Mouse (Mus musculus): ENCODE data around the gene Pradc1. TPM values are rescaled to one million over a fixed set of nuclear protein-coding genes. Genes with fewer than 3 reads are reported as not detected.

The Pradc1 gene
- polyA plus RNA-seq, 1 experiment from 2014 or later, result 28.1 TPM

DNA sequence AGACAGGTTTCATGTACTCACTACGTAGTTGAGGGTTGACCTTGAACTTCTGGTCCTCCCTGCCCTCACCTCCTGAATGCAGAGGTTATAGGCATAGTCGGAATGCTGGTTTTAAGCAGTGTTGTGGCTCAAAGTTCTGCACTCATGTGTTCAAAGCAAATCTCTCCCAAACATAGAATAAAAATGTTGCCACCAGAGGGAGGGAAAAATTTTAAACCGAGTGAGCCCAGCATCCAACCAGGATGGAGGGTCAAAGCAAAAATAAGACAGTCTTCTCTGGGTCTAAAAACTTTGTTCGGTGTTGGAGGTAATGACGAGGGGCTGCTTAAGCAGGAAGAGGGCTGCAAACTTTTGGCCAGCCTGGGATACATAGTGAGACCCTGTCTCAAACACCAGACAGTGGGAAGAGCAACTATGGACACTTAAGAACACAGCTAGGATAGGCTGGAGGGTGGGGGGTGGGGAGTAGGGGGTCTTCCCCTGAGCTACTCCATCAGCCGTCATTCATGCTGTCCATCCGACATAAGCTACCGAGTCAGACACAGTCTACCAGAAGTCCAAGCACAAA is 20.4 kb downstream of the Pradc1 start:
- Histone ChIP-seq H3K9ac (ENCODE audit: low read depth, low read length) (peak overlapping the region; percentile 77), H3K27me3 (ENCODE audit: control insufficient read depth, insufficient read depth, low read length) (no peaks in the 10 kb centered on the region), H3K4me2 (replicated peaks; ENCODE audit: low read depth, low read length) (peak overlapping the region; percentile 77), H3K9me3 (ENCODE audit: control insufficient read depth, low read length) (no peaks in the 10 kb centered on the region), H3K36me3 (ENCODE audit: control insufficient read depth, insufficient read depth, low read length) (no peaks in the 10 kb centered on the region), H3K4me1 (replicated peaks; ENCODE audit: control insufficient read depth, insufficient read depth, low read length) (no peaks in the 10 kb centered on the region), H3K4me3 (ENCODE audit: low read depth, low read length) (peak overlapping the region; percentile 78), H3K27ac (ENCODE audit: low read depth, low read length) (no peak overlapping the region)
- WGBS, result 46% methylated on average over 8 of the region's 8 CpGs
- ATAC-seq (ENCODE audit: low FRiP score) (peak; percentile 82), DNase-seq (ENCODE audit: low spot score) (no peak)

DNA sequence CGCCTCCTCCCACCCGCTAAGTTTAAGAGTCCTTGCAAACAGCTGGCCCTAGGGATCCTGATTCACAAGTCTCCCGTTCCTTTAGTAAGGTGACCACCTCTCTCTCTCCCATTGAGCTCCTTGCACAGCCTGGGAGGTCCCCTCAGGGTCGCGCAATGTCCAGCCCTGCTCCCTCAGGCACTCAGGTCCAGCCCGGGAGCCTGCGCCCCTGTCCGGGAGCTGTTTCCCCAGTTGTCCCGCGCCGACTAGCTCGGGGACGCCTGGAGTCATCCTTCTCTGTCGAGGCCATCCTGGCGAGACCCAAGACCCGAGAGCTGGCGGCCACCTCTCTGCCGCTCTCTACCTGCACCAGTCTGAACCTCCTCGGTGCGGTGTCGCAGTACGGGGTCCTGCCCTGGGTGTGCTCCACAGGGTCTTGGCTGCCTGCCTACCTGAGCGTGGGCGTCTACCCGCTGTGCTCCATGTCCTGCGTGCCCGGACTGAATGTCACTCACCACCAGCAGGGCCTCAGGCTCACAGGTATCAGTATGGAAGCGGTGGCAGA is 27.9 kb downstream of the Pradc1 start, which contains the start of gene Noto:
Noto (plus strand) TSS at position 51 of the 544 bp plus-strand sequence.
- ATAC-seq (ENCODE audit: low FRiP score), result no peak
- no peak within 1 kb of the TSS for H3K4me3 ChIP-seq (ENCODE audit: low read depth, low read length)
- H3K9ac ChIP-seq (ENCODE audit: low read depth, low read length), result no peak within 1 kb of the TSS
- no peaks in the 10 kb centered on the region for H3K4me1 ChIP-seq (replicated peaks; ENCODE audit: control insufficient read depth, insufficient read depth, low read length)
- WGBS, result 15% methylated on average over 28 of the region's 28 CpGs
- no peak within 1 kb of the TSS for H3K4me2 ChIP-seq (replicated peaks; ENCODE audit: low read depth, low read length)
- H3K36me3 ChIP-seq (ENCODE audit: control insufficient read depth, insufficient read depth, low read length), result no peaks in the 10 kb centered on the region
- H3K27ac ChIP-seq (ENCODE audit: low read depth, low read length), result no peak within 1 kb of the TSS
- H3K27me3 ChIP-seq (ENCODE audit: control insufficient read depth, insufficient read depth, low read length), result peaks cover 6% of the 10 kb centered on the region
- no peak for DNase-seq (ENCODE audit: low spot score)
- no peaks in the 10 kb centered on the region for H3K9me3 ChIP-seq (ENCODE audit: control insufficient read depth, low read length)

- H3K4me3 ChIP-seq (ENCODE audit: low read depth, low read length), result no peak overlapping the region
- no peaks in the 10 kb centered on the region for H3K9me3 ChIP-seq (ENCODE audit: control insufficient read depth, low read length)
- no peak overlapping the region for H3K9ac ChIP-seq (ENCODE audit: low read depth, low read length)
- ATAC-seq (ENCODE audit: low FRiP score) (no peak), DNase-seq (ENCODE audit: low spot score) (no peak)
- no peak overlapping the region for H3K4me2 ChIP-seq (replicated peaks; ENCODE audit: low read depth, low read length)
- WGBS, result 84% methylated on average over 2 of the region's 2 CpGs
- peaks cover 5% of the 10 kb centered on the region for H3K27me3 ChIP-seq (ENCODE audit: control insufficient read depth, insufficient read depth, low read length)
- H3K4me1 ChIP-seq (replicated peaks; ENCODE audit: control insufficient read depth, insufficient read depth, low read length), result no peaks in the 10 kb centered on the region
- H3K36me3 ChIP-seq (ENCODE audit: control insufficient read depth, insufficient read depth, low read length), result no peaks in the 10 kb centered on the region
- no peak overlapping the region for H3K27ac ChIP-seq (ENCODE audit: low read depth, low read length)
These were observed 32.6 kb downstream of the Pradc1 start for GRCm38 (mm10) chr6:85419150-85419549.

GRCm38 (mm10) chr6:85415829-85416228 is 35.9 kb downstream of the Pradc1 start:
- DNase-seq (ENCODE audit: low spot score) (no peak), ATAC-seq (ENCODE audit: low FRiP score) (no peak)
- Histone ChIP-seq H3K4me1 (replicated peaks; ENCODE audit: control insufficient read depth, insufficient read depth, low read length) (no peaks in the 10 kb centered on the region), H3K4me2 (replicated peaks; ENCODE audit: low read depth, low read length) (no peak overlapping the region), H3K27me3 (ENCODE audit: control insufficient read depth, insufficient read depth, low read length) (no peaks in the 10 kb centered on the region), H3K4me3 (ENCODE audit: low read depth, low read length) (no peak overlapping the region), H3K9ac (ENCODE audit: low read depth, low read length) (no peak overlapping the region), H3K9me3 (ENCODE audit: control insufficient read depth, low read length) (no peaks in the 10 kb centered on the region), H3K36me3 (ENCODE audit: control insufficient read depth, insufficient read depth, low read length) (no peaks in the 10 kb centered on the region), H3K27ac (ENCODE audit: low read depth, low read length) (no peak overlapping the region)
- 56% methylated on average over 3 of the region's 3 CpGs for WGBS

GRCm38 (mm10) chr6:85410771-85411273 is 40.9 kb downstream of the Pradc1 start:
- Histone ChIP-seq H3K36me3 (ENCODE audit: control insufficient read depth, insufficient read depth, low read length) (no peaks in the 10 kb centered on the region), H3K27me3 (ENCODE audit: control insufficient read depth, insufficient read depth, low read length) (peaks cover 32% of the 10 kb centered on the region), H3K4me3 (ENCODE audit: low read depth, low read length) (no peak overlapping the region), H3K4me2 (replicated peaks; ENCODE audit: low read depth, low read length) (no peak overlapping the region), H3K9ac (ENCODE audit: low read depth, low read length) (no peak overlapping the region), H3K9me3 (ENCODE audit: control insufficient read depth, low read length) (no peaks in the 10 kb centered on the region), H3K4me1 (replicated peaks; ENCODE audit: control insufficient read depth, insufficient read depth, low read length) (no peaks in the 10 kb centered on the region), H3K27ac (ENCODE audit: low read depth, low read length) (no peak overlapping the region)
- peak; percentile 89 for DNase-seq (ENCODE audit: low spot score)
- peak; percentile 61 for ATAC-seq (ENCODE audit: low FRiP score)
- WGBS, result 10% methylated on average over 13 of the region's 13 CpGs

DNA sequence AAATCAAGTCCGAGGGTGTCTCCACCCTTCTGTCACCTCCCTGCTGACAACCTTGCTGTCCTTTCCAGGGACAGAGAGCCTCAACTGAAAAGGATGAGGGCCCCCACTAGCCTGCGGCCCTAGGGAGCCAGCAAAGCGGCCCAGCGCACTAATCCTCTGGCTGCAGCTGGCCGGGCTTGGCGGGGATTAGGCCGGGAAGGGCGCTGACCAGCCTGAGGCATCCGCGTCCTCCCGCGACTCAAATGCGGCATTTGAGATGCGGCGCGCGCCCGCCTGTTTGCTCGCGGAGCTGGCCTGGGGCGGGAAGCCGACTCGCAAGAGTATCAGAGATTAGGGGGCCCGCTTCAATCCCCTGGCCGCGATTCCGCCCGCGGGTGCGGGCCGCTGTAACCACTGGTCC is 42.8 kb downstream of the Pradc1 start:
- Histone ChIP-seq H3K27ac (ENCODE audit: low read depth, low read length) (no peak overlapping the region), H3K4me3 (ENCODE audit: low read depth, low read length) (peak overlapping the region; percentile 23), H3K9ac (ENCODE audit: low read depth, low read length) (peak overlapping the region; percentile 40; the same call in 1 of the 2 replicates), H3K27me3 (ENCODE audit: control insufficient read depth, insufficient read depth, low read length) (peaks cover 32% of the 10 kb centered on the region), H3K4me2 (replicated peaks; ENCODE audit: low read depth, low read length) (peak overlapping the region; percentile 39), H3K9me3 (ENCODE audit: control insufficient read depth, low read length) (no peaks in the 10 kb centered on the region), H3K4me1 (replicated peaks; ENCODE audit: control insufficient read depth, insufficient read depth, low read length) (no peaks in the 10 kb centered on the region), H3K36me3 (ENCODE audit: control insufficient read depth, insufficient read depth, low read length) (no peaks in the 10 kb centered on the region)
- ATAC-seq (ENCODE audit: low FRiP score) (no peak), DNase-seq (ENCODE audit: low spot score) (peak; percentile 50)
- WGBS, result 3% methylated on average over 31 of the region's 31 CpGs

DNA sequence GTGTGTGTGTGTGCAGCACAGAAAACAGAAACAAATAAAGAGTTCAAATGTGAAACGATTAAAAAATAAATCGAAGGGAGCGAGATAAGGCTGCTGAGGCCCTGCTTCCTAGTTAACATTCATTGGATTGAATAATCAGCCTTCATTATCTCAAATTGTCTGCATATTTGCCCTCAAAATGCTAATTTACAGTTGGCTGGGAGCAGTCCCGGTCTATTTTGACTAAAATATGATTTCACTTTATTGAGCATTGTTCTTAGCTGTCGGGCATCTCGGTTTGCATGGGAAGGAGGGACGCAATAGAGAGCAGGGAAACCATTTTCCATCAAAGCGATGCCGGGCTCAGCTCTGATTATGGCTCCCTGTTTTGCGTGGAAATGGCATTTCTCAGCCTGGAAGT is 48.7 kb downstream of the Pradc1 start:
- H3K9ac ChIP-seq (ENCODE audit: low read depth, low read length), result no peak overlapping the region
- no peaks in the 10 kb centered on the region for H3K9me3 ChIP-seq (ENCODE audit: control insufficient read depth, low read length)
- no peak overlapping the region for H3K4me2 ChIP-seq (replicated peaks; ENCODE audit: low read depth, low read length)
- H3K4me3 ChIP-seq (ENCODE audit: low read depth, low read length), result no peak overlapping the region
- WGBS, result 87% methylated on average over 10 of the region's 10 CpGs
- no peak overlapping the region for H3K27ac ChIP-seq (ENCODE audit: low read depth, low read length)
- no peaks in the 10 kb centered on the region for H3K36me3 ChIP-seq (ENCODE audit: control insufficient read depth, insufficient read depth, low read length)
- no peak for ATAC-seq (ENCODE audit: low FRiP score)
- peaks cover 7% of the 10 kb centered on the region for H3K27me3 ChIP-seq (ENCODE audit: control insufficient read depth, insufficient read depth, low read length)
- no peaks in the 10 kb centered on the region for H3K4me1 ChIP-seq (replicated peaks; ENCODE audit: control insufficient read depth, insufficient read depth, low read length)
- DNase-seq (ENCODE audit: low spot score), result no peak

GRCm38 (mm10) chr6:85402613-85403012 is 49.2 kb downstream of the Pradc1 start:
- no peak for ATAC-seq (ENCODE audit: low FRiP score)
- Histone ChIP-seq H3K4me3 (ENCODE audit: low read depth, low read length) (no peak overlapping the region), H3K27me3 (ENCODE audit: control insufficient read depth, insufficient read depth, low read length) (peaks cover 3% of the 10 kb centered on the region), H3K9me3 (ENCODE audit: control insufficient read depth, low read length) (no peaks in the 10 kb centered on the region), H3K9ac (ENCODE audit: low read depth, low read length) (no peak overlapping the region), H3K36me3 (ENCODE audit: control insufficient read depth, insufficient read depth, low read length) (no peaks in the 10 kb centered on the region), H3K4me2 (replicated peaks; ENCODE audit: low read depth, low read length) (no peak overlapping the region), H3K4me1 (replicated peaks; ENCODE audit: control insufficient read depth, insufficient read depth, low read length) (no peaks in the 10 kb centered on the region), H3K27ac (ENCODE audit: low read depth, low read length) (no peak overlapping the region)
- DNase-seq (ENCODE audit: low spot score), result no peak
- WGBS, result 59% methylated on average over 2 of the region's 2 CpGs

DNA sequence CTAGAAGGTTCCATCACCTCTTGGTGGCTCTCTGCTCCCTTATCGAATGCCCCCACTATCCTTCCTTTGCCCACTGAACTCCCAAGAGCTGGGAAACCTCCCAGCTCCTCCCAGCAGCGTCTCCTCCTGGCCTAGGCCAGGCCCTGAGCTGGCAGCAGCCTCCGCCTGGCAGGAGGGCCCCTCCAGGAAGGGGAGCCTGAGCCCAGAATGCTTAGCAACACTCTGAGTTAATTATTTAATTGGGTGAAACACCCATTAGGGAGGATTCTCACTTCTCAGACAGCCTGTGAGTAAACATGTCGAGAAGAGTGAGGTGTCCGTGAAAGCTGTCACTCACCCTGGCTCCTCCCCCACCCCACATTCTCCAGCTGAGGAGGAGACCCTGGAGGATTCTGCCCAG is 52.1 kb downstream of the Pradc1 start:
- H3K36me3 ChIP-seq (ENCODE audit: control insufficient read depth, insufficient read depth, low read length), result no peaks in the 10 kb centered on the region
- no peak for ATAC-seq (ENCODE audit: low FRiP score)
- no peaks in the 10 kb centered on the region for H3K9me3 ChIP-seq (ENCODE audit: control insufficient read depth, low read length)
- WGBS, result 35% methylated on average over 5 of the region's 5 CpGs
- H3K27me3 ChIP-seq (ENCODE audit: control insufficient read depth, insufficient read depth, low read length), result no peaks in the 10 kb centered on the region
- H3K9ac ChIP-seq (ENCODE audit: low read depth, low read length), result no peak overlapping the region
- no peak overlapping the region for H3K4me2 ChIP-seq (replicated peaks; ENCODE audit: low read depth, low read length)
- DNase-seq (ENCODE audit: low spot score), result no peak
- no peak overlapping the region for H3K4me3 ChIP-seq (ENCODE audit: low read depth, low read length)
- H3K4me1 ChIP-seq (replicated peaks; ENCODE audit: control insufficient read depth, insufficient read depth, low read length), result no peaks in the 10 kb centered on the region
- no peak overlapping the region for H3K27ac ChIP-seq (ENCODE audit: low read depth, low read length)

Measured in hindbrain, embryonic 11.5 days (tissue).